Mouse (Mus musculus): ENCODE measurements around the gene Cst6.

Cst6 gene

DNA sequence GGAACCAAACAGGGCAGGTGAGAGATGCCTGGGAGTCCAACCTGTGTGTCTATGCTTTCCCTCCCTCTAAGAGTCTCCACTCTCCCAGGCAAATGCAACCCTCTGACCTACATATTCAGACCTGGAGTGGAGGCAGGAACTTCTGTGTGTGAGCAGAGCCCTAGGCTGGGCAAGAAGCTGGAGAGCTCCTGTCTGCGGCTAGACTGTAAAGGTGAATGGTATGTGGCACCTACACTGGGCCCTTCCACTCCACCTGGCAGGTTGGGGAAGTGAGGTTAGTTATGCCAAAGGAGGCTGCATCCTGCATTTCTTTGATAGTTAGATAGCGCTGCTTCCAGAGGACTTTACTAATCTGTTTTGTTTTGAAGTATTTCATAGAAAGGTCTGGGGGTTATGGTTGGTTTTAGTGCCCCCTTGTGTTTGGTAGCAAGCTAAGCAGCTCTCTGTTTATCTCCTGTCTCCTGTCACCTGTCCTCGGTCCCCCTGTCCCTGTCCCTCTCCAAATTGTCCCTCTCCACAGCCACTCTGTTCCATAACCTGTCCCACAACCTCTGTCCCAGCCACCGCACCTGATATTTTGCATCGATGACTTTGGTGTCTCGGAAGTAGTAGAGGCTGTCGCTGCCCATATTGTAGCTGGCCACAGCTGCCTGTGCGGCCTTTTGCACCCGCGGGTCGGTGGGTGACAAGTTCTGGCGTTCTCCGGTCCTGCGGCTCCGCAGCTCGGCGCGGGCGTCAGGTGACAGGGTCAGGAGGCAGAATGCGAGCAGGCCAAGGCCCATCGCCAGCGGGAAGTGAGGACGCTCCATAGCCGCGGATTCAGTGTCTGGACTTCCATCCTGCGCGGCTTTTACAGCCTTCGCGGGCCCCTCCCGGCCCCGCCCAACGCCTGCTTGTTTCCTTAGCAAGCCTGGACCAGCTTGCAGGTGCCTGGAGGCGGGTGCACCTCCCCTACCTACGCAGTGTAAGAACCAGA lies 560 bp downstream of the Cst6 start:
- peak; percentile 66 for DNase-seq (ENCODE audit: low spot score)

DNA sequence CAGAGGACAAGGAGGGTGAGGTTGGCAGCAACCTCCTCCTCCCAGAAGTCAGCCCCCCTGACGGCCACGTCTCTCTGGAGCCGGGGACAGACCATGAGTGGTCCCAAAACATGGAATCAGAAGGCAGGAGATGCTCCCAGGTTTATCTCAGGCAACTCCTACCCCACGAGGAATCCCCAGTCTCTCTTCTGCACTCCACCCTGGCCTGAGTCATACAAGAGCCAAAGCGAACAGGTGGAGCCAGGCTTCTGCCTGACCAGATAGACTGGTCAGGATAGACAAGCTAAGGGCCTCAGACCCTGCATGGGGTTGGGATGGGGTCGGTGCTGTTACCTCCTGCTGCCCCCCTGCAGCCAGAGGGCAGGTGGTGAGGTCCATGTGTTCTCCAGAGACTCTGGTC lies 1.3 kb downstream of the Cst6 start:
- no peak for DNase-seq (ENCODE audit: low spot score)

DNA sequence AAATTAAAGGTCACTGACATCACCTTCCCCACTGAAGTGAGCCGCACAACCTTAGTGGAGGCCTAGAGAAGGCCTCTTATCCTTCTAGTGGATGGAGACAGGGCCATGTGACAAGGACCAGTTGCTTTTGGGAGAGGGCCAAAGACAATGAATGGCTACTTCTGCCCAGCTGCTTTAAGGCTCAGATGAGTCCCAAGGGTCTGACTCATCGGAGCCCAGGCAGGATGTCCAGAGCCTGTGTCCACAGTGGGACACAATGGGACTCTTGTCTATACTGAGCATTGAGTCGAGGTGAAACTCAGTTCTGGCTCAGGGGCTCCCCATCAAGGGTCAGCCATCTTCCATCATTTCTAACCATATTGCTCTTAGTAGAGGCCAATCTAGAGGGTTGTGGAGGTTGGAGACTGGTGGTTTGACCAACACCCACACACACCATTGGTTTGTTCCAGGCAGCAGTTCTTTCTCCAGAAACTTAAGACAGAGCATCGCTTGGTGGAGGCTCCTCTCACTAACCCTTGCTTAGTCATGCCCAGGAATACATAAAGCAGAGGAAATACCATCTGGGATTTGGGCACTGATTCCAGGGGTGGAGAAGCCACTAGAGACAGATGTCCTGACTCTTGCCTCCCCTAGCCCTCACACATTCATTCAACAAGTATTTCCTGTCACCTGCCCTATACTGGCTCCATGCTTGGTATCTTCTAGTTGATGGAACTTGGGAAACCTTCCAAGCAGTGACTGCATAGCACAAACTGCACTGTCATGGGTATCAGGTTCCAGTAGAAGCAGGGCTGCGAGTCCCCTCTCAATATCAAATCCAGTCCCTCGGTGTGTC lies 3.9 kb downstream of the Cst6 start:
- no peak for DNase-seq (ENCODE audit: low spot score)

DNA sequence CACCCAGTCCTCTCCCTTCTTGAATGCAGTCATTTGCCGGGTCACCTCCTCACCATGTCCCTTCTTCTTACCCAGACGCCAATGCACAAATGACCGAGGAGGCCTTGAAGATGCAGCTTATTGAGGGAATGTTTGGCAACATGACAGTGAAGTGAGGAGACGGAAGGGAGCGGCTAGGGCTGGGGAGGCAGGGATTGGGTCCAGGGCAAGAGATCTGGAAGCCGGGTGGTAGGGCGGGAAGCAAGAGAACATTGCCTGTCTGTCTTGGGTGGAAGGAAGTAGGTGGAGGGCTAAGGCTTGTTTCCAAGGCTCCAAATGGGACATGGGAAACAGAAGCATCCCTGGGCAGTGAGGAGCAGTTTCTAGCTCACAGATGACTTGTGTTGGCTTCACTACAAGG lies 8.0 kb downstream of the Cst6 start:
- DNase-seq (ENCODE audit: low spot score): no peak

DNA sequence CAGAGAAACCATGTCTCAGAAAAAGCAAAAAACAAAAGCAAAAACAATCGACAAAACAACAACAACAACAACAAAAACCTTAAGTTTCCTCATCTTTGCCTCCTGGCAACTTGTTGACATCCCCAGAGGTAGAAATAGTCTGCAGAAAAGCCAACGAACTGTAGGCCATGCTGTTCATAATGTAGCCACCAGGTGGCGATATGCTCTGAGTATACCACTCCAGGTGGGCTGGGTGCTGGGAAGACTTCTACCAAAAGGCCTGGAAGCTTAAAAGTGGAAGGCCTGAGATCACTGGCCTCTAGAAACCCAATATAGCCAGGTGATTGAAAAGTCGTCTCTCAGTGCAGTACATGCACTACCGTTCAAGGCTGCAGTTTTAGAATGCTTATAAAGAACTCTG lies 11.4 kb downstream of the Cst6 start:
- peak; percentile 84 for DNase-seq (ENCODE audit: low spot score)

DNA sequence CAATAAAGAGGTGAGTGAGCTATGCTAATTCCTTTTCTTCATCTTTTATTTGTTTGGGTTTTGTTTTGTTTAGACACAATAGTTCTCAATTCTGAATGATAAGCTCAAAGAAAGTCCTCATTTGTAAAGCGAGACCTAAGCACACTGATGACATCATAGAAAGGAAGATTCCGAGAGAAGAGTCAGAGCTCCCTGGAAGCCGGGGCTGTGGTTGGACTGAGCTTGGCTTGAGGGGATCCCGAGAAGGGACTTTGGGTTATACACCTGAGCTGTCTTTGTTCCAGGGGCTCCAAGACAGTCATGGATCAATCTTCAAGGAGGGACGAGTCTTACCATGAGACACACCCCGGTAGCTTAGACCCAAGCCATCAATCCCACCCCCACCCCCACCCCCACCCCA lies 13.9 kb downstream of the Cst6 start, which contains the start of gene Catsper1:
Gene Catsper1, plus strand, starts transcription at position 301 of the 400 bp plus-strand sequence.
- DNase-seq (ENCODE audit: low spot score): no peak

DNA sequence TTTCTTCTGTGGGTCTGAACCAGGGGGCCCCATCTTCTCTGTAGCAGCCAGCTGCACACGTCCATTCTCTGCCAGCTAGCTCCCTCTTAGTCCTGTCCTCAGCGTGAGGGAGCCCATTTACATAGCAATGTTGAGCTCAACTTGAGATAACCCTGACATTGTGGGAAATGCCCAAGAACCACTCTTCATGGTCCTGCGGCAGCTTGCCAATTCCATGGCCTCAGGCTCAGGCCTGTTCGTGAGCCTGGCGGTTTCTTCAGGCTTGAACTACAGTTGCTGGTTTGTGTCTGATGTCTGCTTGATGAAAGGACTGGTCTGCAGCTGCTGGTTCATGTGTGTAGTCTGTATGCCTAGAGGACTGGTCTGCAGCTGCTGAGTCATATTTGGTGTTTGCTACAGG lies 14.6 kb downstream of the Cst6 start:
- DNase-seq (ENCODE audit: low spot score): no peak

DNA sequence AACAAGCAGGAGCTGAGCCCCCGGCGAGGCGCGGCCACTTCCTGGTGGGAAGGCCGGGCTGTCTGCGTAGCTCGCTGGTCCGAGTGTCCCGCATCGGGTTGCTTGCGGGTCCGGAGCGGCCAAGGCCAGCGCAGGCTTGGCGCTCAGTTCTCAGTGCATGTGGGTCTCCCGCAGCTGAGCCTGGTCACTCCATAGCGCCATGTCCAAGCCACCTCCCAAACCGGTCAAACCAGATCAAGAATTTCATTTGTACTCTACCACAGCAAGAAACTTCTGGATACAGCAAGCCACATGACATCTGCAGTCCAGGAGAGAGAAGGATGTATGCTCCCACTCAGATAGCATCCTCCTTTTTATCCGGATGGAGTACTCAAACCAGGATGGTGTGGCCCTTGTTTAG lies 21.4 kb downstream of the Cst6 start:
- DNase-seq (ENCODE audit: low spot score): no peak

DNA sequence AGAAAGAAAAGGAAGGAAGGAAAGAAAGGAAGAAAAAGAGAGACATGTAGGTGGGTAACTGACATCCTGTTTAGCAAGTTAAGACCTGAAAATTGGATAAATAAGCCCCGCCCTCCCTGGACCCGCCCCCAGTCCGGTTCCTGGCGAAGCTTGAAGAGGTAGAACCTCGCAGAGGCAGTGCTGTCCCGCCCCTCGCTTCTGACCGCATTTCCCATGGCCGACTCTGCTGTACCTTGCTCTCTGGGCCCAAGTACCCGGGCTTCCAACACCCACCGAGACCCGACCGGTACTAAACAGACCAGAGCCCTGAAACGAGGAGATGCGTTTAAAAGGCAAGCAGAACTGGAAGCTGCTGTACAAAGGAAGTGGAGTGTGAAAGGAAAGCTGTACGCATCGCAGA lies 25.6 kb downstream of the Cst6 start:
- no peak for DNase-seq (ENCODE audit: low spot score)

DNA sequence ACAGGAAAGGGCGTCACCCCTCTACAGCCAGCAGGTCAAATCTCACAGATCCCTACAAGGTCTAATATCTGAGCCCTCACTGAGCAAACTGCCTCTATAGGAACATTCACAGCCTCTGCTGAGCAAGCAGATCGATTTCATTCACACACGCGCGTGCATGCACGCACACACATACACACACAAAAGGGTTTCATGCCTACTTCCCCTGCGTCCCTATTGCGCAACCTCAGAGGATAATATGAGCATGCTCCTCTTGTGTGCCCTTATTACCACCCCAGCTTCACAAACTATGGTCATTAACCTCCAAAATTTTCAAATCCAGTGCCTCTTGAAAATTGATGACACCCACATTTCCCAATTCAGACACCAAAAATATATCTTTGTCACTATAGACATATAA lies 36.2 kb downstream of the Cst6 start:
- DNase-seq (ENCODE audit: low spot score): no peak

DNA sequence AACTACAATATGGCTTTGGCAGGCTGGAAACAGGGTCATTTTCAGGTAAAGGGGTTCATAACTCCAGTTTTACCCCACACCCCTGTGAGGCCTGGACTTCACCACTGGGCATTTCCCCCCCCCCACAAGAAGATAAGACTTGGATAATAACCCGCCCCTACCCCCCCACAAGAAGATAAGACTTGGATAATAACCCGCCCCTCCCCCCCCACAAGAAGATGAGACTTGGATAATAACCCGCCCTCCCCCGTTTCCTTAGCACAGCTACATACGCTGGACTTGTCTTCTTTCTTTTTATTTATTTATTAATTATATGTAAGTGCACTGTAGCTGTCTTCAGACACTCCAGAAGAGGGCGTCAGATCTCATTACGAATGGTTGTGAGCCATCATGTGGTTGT lies 40.3 kb downstream of the Cst6 start:
- peak; percentile 66 for DNase-seq (ENCODE audit: low spot score)

DNA sequence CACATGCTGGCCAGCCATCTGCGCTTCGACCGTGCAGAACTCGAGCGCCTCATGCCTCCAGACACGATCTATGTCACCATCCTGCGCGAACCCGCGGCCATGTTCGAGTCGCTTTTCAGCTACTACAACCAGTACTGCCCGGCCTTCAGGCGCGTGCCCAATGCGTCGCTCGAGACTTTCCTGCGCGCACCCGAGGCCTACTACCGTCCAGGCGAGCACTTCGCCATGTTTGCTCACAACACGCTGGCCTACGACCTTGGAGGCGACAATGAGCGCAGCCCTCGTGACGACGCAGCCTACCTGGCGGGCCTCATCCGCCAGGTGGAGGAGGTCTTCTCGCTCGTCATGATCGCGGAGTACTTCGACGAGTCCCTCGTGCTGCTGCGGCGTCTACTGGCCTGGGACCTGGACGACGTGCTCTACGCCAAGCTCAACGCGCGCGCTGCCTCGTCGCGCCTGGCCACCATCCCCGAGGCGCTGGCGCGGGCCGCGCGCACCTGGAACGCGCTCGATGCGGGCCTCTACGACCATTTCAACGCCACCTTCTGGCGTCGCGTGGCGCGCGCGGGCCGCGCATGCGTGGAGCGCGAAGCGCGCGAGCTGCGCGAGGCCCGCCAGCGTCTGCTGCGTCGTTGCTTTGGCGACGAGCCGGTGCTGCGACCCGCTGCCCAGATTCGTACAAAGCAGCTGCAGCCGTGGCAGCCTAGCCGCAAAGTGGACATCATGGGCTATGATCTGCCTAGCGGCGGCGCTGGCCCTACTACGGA lies 42.2 kb downstream of the Cst6 start:
- peak; percentile 42 for DNase-seq (ENCODE audit: low spot score)

DNA sequence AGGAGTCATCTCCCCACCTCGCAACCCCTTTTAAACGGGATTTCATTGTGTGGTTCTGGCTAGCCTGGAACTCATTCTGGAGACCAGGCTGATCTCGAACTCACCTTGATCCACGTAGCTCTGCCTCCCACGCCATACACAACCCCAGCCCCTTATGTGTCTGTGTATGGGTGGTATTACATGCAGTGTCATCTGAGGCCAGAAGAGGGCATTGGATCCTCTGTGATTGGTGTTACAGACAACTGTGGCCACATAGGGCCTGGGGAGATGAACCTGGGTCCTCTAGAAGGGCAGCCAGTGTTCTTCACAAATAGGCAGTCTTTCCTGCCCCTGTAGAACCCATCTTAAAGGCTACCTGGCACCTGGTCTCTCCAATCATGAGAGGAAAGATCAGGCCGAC lies 43.1 kb downstream of the Cst6 start:
- DNase-seq (ENCODE audit: low spot score): no peak

DNA sequence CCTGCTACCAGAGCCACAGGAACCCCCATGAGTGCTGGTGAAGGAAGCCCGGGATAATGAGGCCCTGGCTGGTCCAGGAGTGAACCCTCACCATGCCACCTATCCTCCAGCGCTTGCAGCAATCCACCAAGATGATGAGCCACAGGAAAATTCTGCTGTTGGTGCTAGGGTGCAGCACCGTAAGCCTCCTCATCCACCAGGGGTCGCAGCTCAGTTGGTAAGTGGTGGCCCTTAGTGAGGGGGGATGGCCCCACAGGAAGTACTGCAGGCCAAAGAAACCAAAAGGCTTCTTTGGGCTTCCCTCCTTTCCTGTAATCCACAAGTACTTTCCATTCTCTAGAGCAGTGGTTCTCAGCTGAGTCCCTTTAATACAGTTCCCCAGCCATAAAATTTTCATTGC lies 46.9 kb downstream of the Cst6 start:
- peak; percentile 75 for DNase-seq (ENCODE audit: low spot score)

DNA sequence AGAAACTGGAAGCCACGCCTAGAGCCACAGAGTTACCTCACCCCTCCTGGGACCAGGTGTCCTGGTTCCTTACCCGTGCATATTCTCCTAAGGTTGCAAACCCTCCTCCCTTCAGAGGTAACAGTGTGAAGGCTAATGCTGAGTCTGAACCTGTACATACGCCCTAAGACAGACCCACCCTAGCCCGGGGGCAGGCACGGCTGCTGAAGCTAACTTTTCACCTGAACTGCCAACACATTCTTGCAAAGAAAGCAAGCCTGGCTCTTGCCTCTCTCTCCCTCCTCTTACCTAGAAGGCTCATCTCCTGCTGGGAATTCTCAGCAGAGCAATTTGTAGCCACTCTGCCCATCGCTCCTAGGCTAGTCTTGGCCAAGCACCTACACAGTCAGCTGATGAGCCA lies 48.8 kb downstream of the Cst6 start:
- DNase-seq (ENCODE audit: low spot score): no peak

DNA sequence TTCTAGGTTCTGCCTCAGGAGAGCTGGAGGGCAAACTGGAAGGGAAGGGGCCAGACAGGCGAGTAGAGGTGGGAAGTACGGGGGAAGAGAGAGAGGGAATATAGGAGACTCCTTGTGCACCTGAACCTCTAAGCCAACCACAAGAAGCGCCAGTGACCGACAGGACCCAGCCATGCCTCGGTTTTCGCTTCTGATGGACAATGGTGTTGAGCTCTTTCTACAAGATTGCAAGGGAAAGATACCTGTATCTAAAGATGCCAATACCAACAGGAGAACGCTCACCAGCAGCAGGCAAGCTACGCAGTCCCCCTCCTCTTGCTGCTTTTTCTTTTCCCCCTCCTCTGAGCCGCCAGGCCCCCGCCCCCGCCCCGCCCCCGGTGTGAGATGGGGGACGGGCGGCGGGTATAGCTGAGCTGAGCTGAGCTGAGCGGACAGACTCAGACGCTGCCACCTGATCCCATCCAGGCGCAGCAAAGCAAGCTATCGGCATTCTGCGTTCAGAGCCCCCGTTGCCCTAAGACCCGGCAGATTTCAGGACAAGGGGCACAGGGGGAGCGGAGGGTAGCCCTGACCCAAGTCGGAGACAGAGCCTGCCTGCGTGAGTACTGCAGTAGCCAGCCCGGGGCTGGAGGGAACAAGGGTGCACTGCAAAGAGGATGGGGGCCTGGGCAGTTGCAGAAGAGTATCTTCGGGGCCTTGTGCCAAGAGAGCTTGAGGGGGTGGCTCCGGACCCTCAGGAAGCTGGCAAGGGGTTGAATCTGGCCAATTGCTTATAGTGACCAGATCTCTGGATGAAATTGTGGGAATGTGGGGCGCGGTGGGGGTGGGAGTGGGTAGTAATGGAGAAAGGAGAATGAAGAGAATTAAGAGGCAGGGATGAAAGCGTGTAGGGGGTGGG lies 51.2 kb downstream of the Cst6 start, which contains the start of gene Gal3st3:
Gene Gal3st3, plus strand, starts transcription at position 429 of the 898 bp plus-strand sequence.
- peak; percentile 70 for DNase-seq (ENCODE audit: low spot score)

DNA sequence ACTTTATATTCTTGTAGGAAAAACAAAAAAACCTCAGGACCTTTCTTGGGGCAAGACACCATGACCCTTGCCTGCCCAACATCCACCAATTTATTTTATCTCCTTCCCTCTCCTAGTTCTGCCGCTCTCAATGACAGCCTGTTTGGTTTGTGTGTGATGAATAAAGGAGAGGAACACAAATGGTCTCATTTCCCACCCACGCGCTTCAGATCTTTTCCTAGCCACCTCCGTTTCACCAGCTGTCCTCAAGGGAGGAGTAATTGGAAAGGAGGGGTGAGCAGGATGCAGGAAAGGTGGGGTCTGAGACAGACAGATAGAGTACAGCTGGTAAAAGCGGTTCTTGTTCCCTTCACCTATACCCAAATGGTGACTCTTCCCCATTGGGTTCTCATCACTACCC lies 52.7 kb downstream of the Cst6 start:
- DNase-seq (ENCODE audit: low spot score): no peak

DNA sequence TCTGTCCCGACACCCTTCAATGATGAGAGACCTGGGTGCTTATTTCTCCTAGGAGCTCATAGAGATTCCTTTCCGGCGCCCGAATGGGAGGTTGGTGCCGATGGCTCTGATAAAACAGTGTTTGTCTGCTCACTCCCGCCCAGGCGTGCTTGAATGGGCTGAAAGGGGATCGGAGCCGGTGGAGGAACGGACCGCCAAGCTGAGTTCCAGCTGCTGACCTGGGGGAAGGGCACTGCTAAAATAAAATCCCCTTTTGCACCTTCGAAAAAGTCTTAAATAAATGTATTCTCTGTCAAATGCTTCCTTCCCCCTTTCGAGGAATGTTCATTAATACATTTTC lies 53.7 kb downstream of the Cst6 start:
- no peak for DNase-seq (ENCODE audit: low spot score)

DNA sequence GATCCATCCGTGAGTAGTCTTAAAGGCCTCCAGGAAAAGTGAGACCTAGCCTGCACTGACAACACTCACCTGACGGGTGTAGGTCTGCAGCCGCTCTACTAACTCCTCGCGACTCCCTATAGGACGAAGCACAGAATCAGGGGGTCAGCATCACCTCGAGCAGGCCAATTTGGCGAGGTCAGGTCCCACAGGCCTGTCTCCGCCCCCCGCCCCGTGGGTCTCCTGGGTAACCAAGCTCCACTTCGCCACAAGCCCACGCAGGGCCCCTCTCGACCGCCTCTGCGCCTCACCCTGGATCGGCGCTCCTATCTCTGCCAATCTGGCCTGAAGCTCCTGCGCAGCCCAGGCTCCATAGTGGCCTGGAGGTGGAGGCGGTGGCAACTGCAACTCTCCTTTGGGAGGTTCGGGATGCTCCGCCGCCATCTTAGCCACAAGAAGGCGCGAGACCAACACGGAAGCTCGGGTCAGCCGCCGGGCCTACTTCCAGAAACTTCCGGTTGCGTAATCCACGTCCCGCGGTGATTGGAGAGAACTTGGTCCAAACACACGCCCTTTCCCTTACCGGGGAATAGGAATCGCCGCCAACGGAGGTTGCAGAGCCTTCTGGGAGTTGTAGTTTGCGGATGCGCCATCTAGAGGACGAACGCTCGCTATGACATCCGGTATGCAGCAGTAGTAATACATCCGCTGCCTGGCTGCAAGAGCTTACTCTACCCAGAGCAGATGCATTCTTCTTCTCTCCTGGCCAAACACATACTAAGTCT lies 54.2 kb downstream of the Cst6 start, which contains the start of gene Sf3b2:
Gene Sf3b2, minus strand, starts transcription at position 484 of the 764 bp plus-strand sequence.
- peak; percentile 100 for DNase-seq (ENCODE audit: low spot score)
